Mouse (Mus musculus): ENCODE measurements around the gene Slc8a2.

DNA sequence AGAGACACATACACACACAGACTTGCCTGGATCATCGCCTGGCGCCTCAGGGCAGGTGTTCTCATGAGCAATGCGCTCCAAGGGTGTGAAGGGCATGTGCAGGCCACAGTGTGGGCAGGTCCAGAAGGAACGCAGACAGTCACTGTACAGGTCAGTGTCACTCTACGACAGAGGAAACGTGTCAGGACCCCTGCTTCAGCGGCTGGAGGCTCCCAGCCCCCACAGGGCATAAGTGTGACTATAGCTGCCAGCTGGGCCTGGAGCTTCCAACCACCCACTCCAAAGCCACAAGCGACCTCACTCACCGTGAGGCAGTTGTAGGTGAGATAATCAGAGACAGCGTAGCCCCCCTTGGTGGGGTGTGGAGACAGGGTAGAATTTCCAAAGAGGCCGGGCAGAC is 68.9 kb downstream of the Slc8a2 start:
- TF ChIP-seq CTCF (IDR thresholded peaks at IDR 0.05; ENCODE audit: low read depth) (no peak), EP300 (IDR thresholded peaks at IDR 0.05; ENCODE audit: low read depth) (no peak)

Measured in liver, postnatal 0 days (tissue).